Mouse (Mus musculus): ENCODE data around the gene Ropn1.
A peak's percentile ranks its signal among the peaks of the same experiment; 100 is the strongest.
"Not testable (repeated sequence)": the region's sequence is repeated elsewhere in the genome, so short reads cannot be mapped to it uniquely, and the experiment has no call there.

The Ropn1 gene

GRCm38 (mm10) chr16:34649621-34650020, at the start of gene Ropn1:
Ropn1 (plus strand) TSS chr16:34649921.
- no peak for DNase-seq (ENCODE audit: low read depth)

- DNase-seq (ENCODE audit: low read depth) = no peak
Measured at GRCm38 (mm10) chr16:34601954-34602353, 47.8 kb upstream of the Ropn1 start.

- DNase-seq (ENCODE audit: low read depth) = peak; percentile 48
Measured at GRCm38 (mm10) chr16:34603076-34603475, 46.6 kb upstream of the Ropn1 start.

- no peak for DNase-seq (ENCODE audit: low read depth)
Measured at GRCm38 (mm10) chr16:34603854-34604253, 45.9 kb upstream of the Ropn1 start.

- DNase-seq (ENCODE audit: low read depth) = peak; percentile 65
Measured at GRCm38 (mm10) chr16:34605679-34606078, 44.0 kb upstream of the Ropn1 start.

GRCm38 (mm10) chr16:34610137-34610536, 39.6 kb upstream of the Ropn1 start:
- peak; percentile 58 for DNase-seq (ENCODE audit: low read depth)

- DNase-seq (ENCODE audit: low read depth) = peak; percentile 64
Measured at GRCm38 (mm10) chr16:34614021-34614420, 35.7 kb upstream of the Ropn1 start.

GRCm38 (mm10) chr16:34627591-34627990, 22.1 kb upstream of the Ropn1 start:
- peak; percentile 24 for DNase-seq (ENCODE audit: low read depth)

GRCm38 (mm10) chr16:34628397-34628796, 21.3 kb upstream of the Ropn1 start:
- peak; percentile 66 for DNase-seq (ENCODE audit: low read depth)

- DNase-seq (ENCODE audit: low read depth) = no peak
Measured at GRCm38 (mm10) chr16:34635557-34635956, 14.2 kb upstream of the Ropn1 start.

GRCm38 (mm10) chr16:34643511-34644259, 6.0 kb upstream of the Ropn1 start:
- peak; percentile 80 for DNase-seq (ENCODE audit: low read depth)

GRCm38 (mm10) chr16:34653023-34653422, 3.3 kb downstream of the Ropn1 start:
- DNase-seq (ENCODE audit: low read depth) = no peak

GRCm38 (mm10) chr16:34657566-34657965, 7.8 kb downstream of the Ropn1 start:
- not testable (repeated sequence) for DNase-seq (ENCODE audit: low read depth)

- no peak for DNase-seq (ENCODE audit: low read depth)
Measured at GRCm38 (mm10) chr16:34657983-34658382, 8.3 kb downstream of the Ropn1 start.

- no peak for DNase-seq (ENCODE audit: low read depth)
Measured at GRCm38 (mm10) chr16:34658388-34658787, 8.7 kb downstream of the Ropn1 start.

- DNase-seq (ENCODE audit: low read depth) = no peak
Measured at GRCm38 (mm10) chr16:34664553-34664952, 14.8 kb downstream of the Ropn1 start.

- DNase-seq (ENCODE audit: low read depth) = peak; percentile 34
Measured at GRCm38 (mm10) chr16:34667031-34667726, 17.5 kb downstream of the Ropn1 start.

- no peak for DNase-seq (ENCODE audit: low read depth)
Measured at GRCm38 (mm10) chr16:34668341-34668740, 18.6 kb downstream of the Ropn1 start.

- DNase-seq (ENCODE audit: low read depth) = no peak
Measured at GRCm38 (mm10) chr16:34671966-34672365, 22.2 kb downstream of the Ropn1 start.

- DNase-seq (ENCODE audit: low read depth) = peak; percentile 5
Measured at GRCm38 (mm10) chr16:34672822-34673221, 23.1 kb downstream of the Ropn1 start.

- DNase-seq (ENCODE audit: low read depth) = no peak
Measured at GRCm38 (mm10) chr16:34674365-34674764, 24.6 kb downstream of the Ropn1 start.

GRCm38 (mm10) chr16:34681823-34682222, 32.1 kb downstream of the Ropn1 start:
- DNase-seq (ENCODE audit: low read depth) = no peak

- DNase-seq (ENCODE audit: low read depth) = no peak
Measured at GRCm38 (mm10) chr16:34689879-34690278, 40.2 kb downstream of the Ropn1 start.

Measured in NIH3T3 (cell line).